Mouse (Mus musculus) neutrophil, adult 5-6 weeks (primary cell): Measurements from ENCODE around the gene Pkp4. TPM values are rescaled to one million over a fixed set of nuclear protein-coding genes. Genes with fewer than 3 reads are reported as not detected.

Source experiments
- ATAC-seq: fragments of 151-379, 151-347 bp; 2 replicates; pipeline ENCODE4 v1.8.0; 2017; ENCODE audit warnings: mild to moderate bottlenecking, moderate TSS enrichment; ENCODE audit not compliant: insufficient number of reproducible peaks, poor library complexity, low FRiP score, severe bottlenecking; ENCODE audit errors: extremely low read depth
- total RNA-seq: library from RNA; stranded (forward); fragments of 200-1000 nt; gene quantifications from 2 replicates; pipeline ENCODE4 v1.2.3, GENCODE M21; 2017

Pkp4 gene
- total RNA-seq, 1 experiment from 2014 or later, result 2.9 TPM

GRCm38 (mm10) chr2:59248806-59249205 lies 88.2 kb downstream of the Pkp4 start:
- ATAC-seq, result no peak

DNA sequence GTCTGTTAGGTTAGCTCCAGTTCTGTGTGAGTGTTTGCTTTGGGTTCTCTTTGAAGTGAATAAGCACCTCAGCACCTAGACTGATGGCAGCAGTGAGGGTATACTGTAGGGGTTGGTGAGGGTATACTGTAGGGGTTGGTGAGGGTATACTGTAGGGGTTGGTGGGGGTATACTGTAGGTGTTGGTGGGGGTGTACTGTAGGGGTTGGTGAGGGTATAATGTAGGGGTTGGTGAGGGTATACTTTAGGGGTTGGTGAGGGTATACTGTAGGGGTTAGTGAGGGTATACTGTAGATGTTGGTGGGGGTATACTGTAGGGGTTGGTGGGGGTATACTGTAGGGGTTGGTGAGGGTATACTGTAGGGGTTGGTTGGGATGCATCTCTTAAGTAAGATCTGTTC lies 92.2 kb downstream of the Pkp4 start:
- 0 out of 2 replicates have a peak, but pooled peaks have one; percentile 6 for ATAC-seq

DNA sequence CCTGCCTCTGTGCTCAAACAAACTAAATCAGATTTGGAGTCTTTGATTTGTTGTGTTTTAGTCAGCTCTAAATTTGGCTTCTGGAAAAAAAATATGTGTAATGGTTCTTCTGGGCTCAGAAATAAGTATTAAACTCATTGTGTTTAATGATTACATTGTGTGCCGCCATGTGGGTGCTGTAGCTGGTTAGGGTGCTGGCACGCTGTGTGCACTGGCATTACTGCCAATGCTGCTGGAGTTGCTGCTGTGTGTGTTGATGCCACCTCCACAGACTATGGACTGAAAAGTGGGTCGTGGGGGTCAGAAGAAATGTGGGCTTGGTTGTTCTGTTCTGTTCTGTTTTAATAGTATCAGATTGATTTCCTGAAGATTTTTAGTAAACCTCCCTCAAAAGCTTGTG lies 92.8 kb downstream of the Pkp4 start:
- no peak for ATAC-seq

GRCm38 (mm10) chr2:59258821-59259231 lies 98.2 kb downstream of the Pkp4 start:
- no peak for ATAC-seq

DNA sequence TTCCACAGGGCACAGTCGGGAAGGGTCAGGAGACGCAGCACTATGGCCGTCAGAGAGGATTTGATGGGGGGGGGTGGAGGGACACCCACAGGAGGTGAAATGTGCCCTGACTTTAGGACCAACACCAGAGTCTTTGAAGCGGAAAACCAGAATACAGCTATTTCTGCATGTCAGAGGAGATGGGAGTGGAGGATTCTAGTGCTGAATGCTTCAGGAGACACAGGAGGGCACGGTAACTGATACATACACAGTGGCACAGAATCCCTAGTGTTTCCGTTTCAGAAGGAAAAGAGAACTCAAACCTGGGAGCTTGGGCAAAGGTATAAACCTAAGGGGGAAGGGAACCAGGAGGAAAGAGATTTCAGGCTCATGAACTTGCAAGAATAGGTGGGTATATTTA lies 98.7 kb downstream of the Pkp4 start:
- ATAC-seq, result no peak

GRCm38 (mm10) chr2:59261203-59261602 lies 100.6 kb downstream of the Pkp4 start:
- no peak for ATAC-seq

- ATAC-seq, result no peak
Observed at GRCm38 (mm10) chr2:59266428-59266827, 105.8 kb downstream of the Pkp4 start.

DNA sequence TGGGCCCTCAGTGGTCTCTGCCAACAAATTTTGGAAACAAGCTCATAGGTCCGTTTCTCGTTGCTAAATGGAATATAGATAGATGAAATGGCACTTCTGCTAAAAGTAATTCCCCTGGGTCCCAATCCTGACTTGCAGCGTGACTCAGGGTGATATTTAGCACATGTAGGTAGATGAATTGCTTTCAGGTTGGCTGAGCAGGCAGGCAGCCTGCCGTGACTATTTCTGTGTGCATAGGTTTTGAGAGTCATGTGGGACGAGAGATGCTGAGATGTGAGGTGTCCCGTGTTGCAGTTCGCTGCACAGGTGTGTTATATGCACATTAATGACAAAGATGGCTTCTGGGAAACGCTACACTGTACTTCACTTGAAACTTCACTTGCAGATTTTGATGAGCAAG lies 111.2 kb downstream of the Pkp4 start:
- ATAC-seq, result no peak

GRCm38 (mm10) chr2:59272713-59273112 lies 112.1 kb downstream of the Pkp4 start:
- ATAC-seq, result no peak

DNA sequence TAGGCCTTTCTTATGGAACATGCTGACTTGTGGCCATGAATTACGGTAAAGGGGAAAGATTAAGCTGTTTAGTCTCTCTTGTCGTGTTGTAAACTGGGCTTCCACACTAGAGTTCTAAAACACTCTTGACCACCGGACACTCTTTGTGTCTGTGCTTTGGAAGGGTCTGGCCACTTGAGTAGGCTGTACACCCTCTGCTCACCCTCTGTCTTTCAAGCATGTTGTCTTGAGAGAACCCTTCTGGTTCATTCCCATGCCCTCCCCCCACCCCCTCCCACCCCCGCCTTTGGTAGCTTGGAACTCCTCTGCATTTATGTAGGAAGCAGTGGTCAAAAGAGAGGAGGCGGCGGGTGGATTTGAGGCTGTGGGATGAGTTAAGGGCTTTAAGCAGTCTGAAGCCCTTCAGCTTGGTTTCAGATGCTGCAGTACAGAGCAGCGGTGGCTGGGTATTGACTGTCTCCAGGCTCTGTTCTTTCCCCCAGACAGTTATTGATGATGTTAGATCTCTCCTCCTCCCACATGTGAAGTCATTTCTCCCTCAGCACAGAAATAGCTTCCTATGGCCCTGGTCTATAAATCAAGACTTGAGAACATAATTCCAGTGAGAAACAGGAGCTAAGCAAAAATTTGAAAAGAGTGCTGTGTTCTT lies 120.4 kb downstream of the Pkp4 start:
- ATAC-seq, result no peak

DNA sequence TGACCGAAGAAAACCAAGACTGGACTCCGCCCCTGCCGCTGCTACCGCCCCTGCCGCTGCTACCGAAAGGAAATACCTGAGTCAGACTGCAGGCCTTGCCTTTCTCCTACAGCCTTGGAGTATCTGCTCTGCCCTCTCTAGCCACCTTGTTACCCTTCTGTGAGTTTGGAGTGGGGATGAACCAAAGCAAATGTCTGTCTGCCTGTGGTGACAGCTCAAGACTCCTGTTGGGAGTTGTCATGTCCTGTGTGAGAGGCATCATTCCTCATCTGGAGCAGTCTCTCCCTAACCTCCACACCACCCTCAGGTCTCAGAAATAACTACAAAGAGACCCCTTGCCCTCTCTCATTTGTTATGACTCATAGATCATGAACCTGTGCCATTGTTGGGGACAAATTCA lies 122.3 kb downstream of the Pkp4 start:
- no peak for ATAC-seq

- ATAC-seq, result no peak
Observed at GRCm38 (mm10) chr2:59284216-59284615, 123.6 kb downstream of the Pkp4 start.

DNA sequence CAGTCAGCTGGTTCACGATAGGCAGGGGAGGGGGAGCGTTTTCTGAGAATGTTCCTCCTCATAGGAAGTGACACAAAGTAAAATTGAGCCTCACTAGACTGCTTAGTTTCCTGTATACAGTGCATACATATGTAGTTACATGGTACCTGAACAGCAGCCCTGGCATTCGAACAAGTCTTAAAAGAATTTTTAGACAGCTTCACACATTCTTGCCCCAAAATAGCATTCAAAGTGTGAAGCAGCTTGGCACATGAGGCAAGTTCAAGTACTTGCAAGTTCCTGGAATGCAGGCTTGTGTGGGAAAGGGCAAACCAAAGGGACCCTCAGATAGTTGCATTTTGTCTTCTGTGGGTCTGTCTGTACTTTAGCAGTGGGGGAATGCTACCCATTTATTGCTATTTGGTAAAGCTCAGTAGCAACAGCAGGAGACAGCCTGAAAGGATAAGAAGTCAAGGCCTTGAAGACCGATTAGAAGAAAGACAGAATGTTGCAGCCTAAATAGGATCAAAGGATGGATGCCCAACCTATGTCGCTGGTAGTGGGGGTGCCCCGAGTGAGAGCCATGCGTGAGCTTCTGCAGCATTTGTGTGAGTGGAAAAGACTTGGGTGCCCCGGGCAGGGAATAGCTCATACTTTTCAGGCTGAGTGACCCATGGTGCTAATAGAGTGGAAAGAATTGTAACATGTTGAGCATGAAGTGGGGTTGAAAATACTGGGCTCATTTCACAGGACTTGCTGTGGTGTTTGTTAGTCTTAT lies 124.3 kb downstream of the Pkp4 start:
- no peak for ATAC-seq

DNA sequence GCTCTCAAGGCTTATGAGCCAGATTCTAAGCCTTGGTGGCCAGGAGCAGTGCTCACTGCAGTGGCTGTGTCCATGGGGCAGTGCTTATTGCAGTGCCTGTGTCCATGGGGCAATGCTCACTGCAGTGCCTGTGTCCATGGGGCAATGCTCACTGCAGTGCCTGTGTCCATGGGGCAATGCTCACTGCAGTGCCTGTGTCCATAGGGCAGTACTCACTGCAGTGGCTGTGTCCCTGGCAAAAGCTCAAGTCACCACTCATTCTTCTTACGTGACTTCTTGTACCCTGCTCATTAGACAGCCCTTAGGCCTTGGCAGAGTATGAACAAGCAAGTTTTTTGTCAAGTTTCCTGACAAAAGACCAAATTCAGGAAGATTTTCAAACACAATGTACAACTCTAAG lies 124.9 kb downstream of the Pkp4 start:
- ATAC-seq, result 0 out of 2 replicates have a peak, but pooled peaks have one; percentile 26

GRCm38 (mm10) chr2:59286247-59286646 lies 125.6 kb downstream of the Pkp4 start:
- no peak for ATAC-seq

DNA sequence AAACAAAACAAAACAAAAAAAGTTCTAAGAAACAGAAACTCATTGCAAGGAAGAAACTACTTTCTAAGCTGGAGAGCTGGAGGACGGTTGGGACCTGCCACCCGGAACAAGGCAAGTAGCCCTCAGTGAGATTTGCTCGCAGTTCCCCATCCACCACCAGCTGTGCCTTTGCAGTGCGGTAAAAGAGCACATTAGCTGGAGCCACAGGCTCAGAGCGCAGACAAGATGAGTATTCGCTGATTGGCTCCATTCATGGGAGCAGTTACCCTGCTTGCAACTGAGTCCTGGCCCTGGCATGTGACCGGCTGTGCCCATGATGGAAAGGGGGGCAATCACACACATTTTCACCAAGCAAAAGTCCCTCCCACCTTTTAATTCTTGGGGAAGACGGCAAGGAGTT lies 127.0 kb downstream of the Pkp4 start:
- no peak for ATAC-seq

GRCm38 (mm10) chr2:59289411-59289810 lies 128.8 kb downstream of the Pkp4 start:
- ATAC-seq, result no peak

GRCm38 (mm10) chr2:59290391-59290790 lies 129.7 kb downstream of the Pkp4 start:
- ATAC-seq, result no peak

GRCm38 (mm10) chr2:59299831-59300230 lies 139.2 kb downstream of the Pkp4 start:
- no peak for ATAC-seq

DNA sequence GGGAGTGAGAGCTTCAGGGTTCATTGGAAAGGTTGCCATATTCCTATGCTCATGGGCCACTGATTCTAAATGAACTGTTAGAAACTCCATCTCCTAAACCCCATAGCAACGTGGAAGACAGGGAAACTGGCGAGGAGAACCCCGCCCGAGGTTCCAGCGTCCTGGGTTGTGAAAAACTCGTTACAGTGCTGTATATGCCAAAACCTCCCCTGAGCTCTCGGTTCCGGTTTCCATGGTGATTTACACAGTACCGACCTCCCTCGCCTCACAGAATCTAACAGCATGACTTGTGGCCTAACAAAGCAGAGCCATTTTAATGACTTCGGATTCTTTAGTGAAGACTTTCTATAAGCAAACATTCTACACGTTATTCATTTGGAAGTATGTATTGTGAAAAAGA lies 141.0 kb downstream of the Pkp4 start:
- ATAC-seq, result no peak

GRCm38 (mm10) chr2:59302430-59302829 lies 141.8 kb downstream of the Pkp4 start:
- no peak for ATAC-seq
